Mouse (Mus musculus): ENCODE data around the gene Ell2. TPM values are rescaled to one million over a fixed set of nuclear protein-coding genes. Genes with fewer than 3 reads are reported as not detected.
"Not testable (repeated sequence)": the region's sequence is repeated elsewhere in the genome, so short reads cannot be mapped to it uniquely, and the experiment has no call there.

The Ell2 gene
- 10 to 100 TPM; 17.9 to 30.2 TPM for total RNA-seq (2021)
- long read RNA-seq, experiment 1, full-length matches to known transcripts = 6 of 17 reads
- long read RNA-seq, experiment 1, partial matches to known transcripts = 1 of 17 reads
- long read RNA-seq, experiment 1, other reads (novel, unspliced or antisense) = 10 of 17 reads
- long read RNA-seq, experiment 2, full-length matches to known transcripts = 1 of 9 reads
- long read RNA-seq, experiment 2, partial matches to known transcripts = 2 of 9 reads
- long read RNA-seq, experiment 2, other reads (novel, unspliced or antisense) = 6 of 9 reads

GRCm38 (mm10) chr13:75706457-75706856 lies at the start of gene Ell2:
Gene Ell2 (plus strand): TSS chr13:75706757.
- DNase-seq = no peak
- intact Hi-C loops (cut with DNase I; ENCODE audit: low total_unique reads) = no loop called here

GRCm38 (mm10) chr13:75685438-75685837 lies 21.1 kb upstream of the Ell2 start:
- intact Hi-C loops (cut with DNase I; ENCODE audit: low total_unique reads) = no loop called here
- no peak for DNase-seq

GRCm38 (mm10) chr13:75686995-75687394 lies 19.6 kb upstream of the Ell2 start:
- intact Hi-C loops (cut with DNase I; ENCODE audit: low total_unique reads) = no loop called here
- DNase-seq = no peak

GRCm38 (mm10) chr13:75691625-75692024 lies 14.9 kb upstream of the Ell2 start:
- intact Hi-C loops (cut with DNase I; ENCODE audit: low total_unique reads) = no loop called here
- no peak for DNase-seq

GRCm38 (mm10) chr13:75693081-75693480 lies 13.5 kb upstream of the Ell2 start:
- no peak for DNase-seq
- intact Hi-C loops (cut with DNase I; ENCODE audit: low total_unique reads) = no loop called here

- intact Hi-C loops (cut with DNase I; ENCODE audit: low total_unique reads) = no loop called here
- no peak for DNase-seq
Measured at GRCm38 (mm10) chr13:75702814-75703213, 3.7 kb upstream of the Ell2 start.

GRCm38 (mm10) chr13:75706882-75707816 lies 592 bp downstream of the Ell2 start:
- DNase-seq = peak; percentile 91
- intact Hi-C loops (cut with DNase I; ENCODE audit: low total_unique reads) = no loop called here

GRCm38 (mm10) chr13:75707821-75708636 lies 1.5 kb downstream of the Ell2 start:
- intact Hi-C loops (cut with DNase I; ENCODE audit: low total_unique reads) = no loop called here
- DNase-seq = peak; percentile 65

GRCm38 (mm10) chr13:75708637-75709002 lies 2.1 kb downstream of the Ell2 start:
- intact Hi-C loops (cut with DNase I; ENCODE audit: low total_unique reads) = no loop called here
- DNase-seq = no peak

- intact Hi-C loops (cut with DNase I; ENCODE audit: low total_unique reads) = no loop called here
- DNase-seq = no peak
Measured at GRCm38 (mm10) chr13:75709026-75709778, 2.6 kb downstream of the Ell2 start.

- intact Hi-C loops (cut with DNase I; ENCODE audit: low total_unique reads) = no loop called here
- no peak for DNase-seq
Measured at GRCm38 (mm10) chr13:75710152-75710551, 3.6 kb downstream of the Ell2 start.

- intact Hi-C loops (cut with DNase I; ENCODE audit: low total_unique reads); DNase-seq: not testable (repeated sequence)
Measured at GRCm38 (mm10) chr13:75711517-75711916, 5.0 kb downstream of the Ell2 start.

- DNase-seq; intact Hi-C loops (cut with DNase I; ENCODE audit: low total_unique reads): not testable (repeated sequence)
Measured at GRCm38 (mm10) chr13:75712544-75712943, 6.0 kb downstream of the Ell2 start.

GRCm38 (mm10) chr13:75714407-75714806 lies 7.8 kb downstream of the Ell2 start:
- intact Hi-C loops (cut with DNase I; ENCODE audit: low total_unique reads) = no loop called here

GRCm38 (mm10) chr13:75717638-75718302 lies 11.2 kb downstream of the Ell2 start:
- intact Hi-C loops (cut with DNase I; ENCODE audit: low total_unique reads) = no loop called here
- DNase-seq = no peak

More at GRCm38 (mm10) chr13:75714407-75714806, 7.8 kb downstream of the Ell2 start:
- DNase-seq = no peak

GRCm38 (mm10) chr13:75718376-75718775 lies 11.8 kb downstream of the Ell2 start:
- intact Hi-C loops (cut with DNase I; ENCODE audit: low total_unique reads) = no loop called here
- no peak for DNase-seq

GRCm38 (mm10) chr13:75719645-75720044 lies 13.1 kb downstream of the Ell2 start:
- intact Hi-C loops (cut with DNase I; ENCODE audit: low total_unique reads) = no loop called here
- DNase-seq = no peak

GRCm38 (mm10) chr13:75726569-75727373 lies 20.2 kb downstream of the Ell2 start:
- intact Hi-C loops (cut with DNase I; ENCODE audit: low total_unique reads) = no loop called here
- DNase-seq = no peak

Data from gastrocnemius, postnatal 14 days (tissue).